Mouse (Mus musculus) layer of hippocampus, adult 9-10 months (tissue): ENCODE measurements around the gene Klhl7.
"Not testable (repeated sequence)": the region's sequence is repeated elsewhere in the genome, so short reads cannot be mapped to it uniquely, and the experiment has no call there.

Experiments
- DNase-seq: peaks from one replicate; pipeline ENCODE4 v3.0.0; 2022; ENCODE audit warnings: low spot score

Gene Klhl7

DNA sequence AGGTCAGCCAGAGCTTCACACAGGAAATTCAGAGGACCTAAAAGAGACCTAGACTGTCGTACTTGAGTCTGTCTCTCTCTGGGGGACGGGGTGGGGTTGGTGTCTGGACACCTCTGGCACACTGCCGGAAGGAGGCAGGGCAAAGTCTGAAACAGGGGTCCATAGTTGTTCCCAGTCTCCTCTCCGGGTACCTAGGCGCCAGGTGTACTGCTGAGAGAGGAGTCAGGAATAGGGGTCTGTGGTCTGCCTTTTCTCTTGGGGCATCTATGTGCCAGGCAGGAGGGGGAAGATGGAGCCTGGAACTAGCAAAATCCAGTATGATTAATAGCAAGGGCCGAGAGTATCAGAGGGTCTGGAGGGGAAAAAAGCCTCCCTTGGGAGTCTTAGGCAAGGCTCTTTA lies 5.0 kb upstream of the Klhl7 start:
- DNase-seq: no peak

DNA sequence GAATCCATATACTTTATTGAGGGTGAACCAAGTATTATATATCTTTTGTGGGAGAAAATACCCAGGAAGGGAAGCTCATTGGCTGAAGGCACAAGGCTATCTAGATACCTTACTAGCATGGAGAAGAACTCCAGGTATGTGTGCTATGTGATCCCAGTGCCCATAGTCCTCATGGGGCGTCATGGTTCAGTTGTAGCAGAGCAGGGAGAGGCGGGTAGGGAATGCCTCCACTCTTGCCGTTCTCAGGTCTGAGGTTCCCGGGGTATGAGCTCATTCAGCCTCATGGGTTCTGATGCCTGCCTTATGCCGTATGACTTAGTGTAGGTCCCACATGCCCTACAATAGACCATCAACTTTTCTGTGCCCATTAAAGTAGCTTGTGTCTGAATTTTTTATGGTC lies 4.5 kb upstream of the Klhl7 start:
- no peak for DNase-seq

DNA sequence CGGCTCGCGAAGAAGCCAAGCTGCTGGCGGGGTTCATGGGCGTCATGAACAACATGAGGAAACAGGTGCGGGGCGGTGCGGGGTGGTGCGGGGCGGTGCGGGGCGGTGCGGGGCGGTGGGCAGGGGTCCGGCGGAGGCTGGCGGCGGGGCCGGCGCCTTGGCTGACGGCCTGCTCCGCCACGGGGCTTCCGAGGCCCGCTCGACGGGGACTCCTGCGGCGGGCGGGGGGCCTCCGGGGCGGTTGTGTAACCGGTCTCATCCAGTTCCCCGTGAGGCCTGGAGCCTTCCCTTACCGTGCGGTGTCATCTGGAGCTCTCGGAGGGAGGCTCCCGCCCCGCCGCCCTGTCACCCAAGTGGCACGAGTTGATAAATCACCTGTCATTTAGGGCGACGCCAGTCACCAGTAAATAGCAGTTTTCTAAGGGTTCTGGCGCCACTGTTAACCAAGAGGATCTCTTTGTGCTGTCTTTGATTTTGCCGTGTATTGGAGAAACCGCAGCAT lies 456 bp downstream of the Klhl7 start:
- no peak for DNase-seq

DNA sequence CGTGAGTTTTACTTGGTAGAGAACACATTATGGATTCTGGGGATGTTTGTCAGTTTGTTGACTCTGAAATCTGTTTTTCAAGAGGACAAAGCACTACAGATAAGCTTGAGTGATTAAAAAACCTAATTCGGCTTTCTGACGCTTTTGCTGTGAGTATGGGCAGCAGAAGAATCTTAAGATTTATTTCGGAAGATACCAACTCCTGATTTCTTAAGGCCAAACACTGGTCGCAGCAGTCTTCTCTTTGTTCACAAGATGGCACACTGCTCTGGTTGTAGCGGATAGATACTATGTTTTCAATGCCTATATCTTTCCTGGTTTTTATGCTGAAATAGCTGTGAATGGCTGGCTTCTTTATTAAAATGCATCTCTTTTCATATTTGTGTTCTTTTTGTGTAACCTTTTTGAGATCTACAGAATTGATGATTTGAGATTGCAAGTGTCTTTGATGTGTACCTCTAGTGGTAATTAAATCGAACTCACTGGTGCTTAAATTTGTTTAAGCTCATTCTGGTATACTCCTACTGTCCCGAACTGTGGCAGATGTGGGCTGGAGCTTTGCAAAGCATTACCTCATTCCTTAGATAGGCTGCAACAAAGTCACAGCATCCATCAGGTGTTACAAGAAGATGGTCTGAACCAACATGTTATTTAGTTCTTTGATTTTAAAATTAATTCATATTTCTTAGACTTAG lies 1.2 kb downstream of the Klhl7 start:
- DNase-seq: no peak

DNA sequence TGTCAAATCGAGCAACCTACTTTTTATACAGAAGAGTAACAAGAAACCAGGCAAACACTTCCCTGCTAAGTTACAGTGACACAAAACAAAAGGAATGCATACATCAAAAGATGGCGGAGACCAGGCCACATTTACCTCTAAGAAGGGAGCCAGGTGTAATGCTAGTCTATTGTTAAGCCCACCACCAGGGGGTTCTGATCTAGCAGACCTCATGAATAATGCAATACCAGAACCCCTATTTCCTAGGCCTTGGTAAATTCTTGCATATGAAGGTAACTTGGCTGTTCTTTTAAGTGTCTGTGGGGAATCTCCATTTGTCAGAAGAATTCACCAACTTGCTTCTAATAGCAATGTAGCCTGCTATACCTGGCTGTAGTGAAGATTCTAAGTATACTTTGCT lies 2.8 kb downstream of the Klhl7 start:
- DNase-seq: not testable (repeated sequence)

- DNase-seq: no peak
Observed at GRCm38 (mm10) chr5:24103841-24104240, 3.4 kb downstream of the Klhl7 start.

GRCm38 (mm10) chr5:24107071-24107739 lies 6.8 kb downstream of the Klhl7 start:
- no peak for DNase-seq

DNA sequence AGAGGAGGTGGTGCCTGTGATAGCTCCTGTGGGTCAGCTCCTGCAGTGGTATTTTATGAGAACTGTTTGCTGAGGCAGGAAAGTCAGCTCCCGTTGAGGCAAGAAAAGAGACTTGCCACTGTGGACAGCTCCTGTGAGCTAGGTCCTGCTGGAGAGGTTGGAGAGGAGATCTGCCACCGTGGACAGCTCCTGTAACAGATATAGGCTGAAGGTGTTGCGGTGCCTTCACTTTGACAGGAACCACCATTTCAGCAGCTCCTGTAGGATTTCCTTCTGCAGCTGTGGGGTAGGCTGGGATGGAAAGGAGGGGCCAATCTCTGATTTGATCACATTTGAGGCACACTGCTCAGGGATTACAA lies 7.3 kb downstream of the Klhl7 start:
- no peak for DNase-seq

DNA sequence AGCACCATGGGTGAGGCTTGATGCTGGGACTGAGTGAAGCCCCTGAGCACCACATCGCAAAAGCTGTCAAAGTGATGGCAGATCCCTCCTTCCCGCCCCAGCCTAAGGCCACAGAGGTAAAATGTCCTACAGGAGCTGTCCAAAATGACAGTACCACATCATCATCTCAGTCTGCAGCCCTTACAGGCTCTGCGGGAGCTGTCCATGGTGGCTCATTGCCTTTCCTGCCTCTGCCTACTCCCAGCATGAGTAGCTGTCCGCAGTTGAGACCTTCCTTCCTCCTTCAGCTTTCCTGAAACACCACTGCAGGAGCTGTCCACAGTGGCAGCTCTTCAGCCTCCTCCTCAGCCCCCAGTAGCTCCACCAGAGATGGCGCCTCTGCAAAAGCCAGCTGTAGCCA lies 9.7 kb downstream of the Klhl7 start:
- no peak for DNase-seq

DNA sequence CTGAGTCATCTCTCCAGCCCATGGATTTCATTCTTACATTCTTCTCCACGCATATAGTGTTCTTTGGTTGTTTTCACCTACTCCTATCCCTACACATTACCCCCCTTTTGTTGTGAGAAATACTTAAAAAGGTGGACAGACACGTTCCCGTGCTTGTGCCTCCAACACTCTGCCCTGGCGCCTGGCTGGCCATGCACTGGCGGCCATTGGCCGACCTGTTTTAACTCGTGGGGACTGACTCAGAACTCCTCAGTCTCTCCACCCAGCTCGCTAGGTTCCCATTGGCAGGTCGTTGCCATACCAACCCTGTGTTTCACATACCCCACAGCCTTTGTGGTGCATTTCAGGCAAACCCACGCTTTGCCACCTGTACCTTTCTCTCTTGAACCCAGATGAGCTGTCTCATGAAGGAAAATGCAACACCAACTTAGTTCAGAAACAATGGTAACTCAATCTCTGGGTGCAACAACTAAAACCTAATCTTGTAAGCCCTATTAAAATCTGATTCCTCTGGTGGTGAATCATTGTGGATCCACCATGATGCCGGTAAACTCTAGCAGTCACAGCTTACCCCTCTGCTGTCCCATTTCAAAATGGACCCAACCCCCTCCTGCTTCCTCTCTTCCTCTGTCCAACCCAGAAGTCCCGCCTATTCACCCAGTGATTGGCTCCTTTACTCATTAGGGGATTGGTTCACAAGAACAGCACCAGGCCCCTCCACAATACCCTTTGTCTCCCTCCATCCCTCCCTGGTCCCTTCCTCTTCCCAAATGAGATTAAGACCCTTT lies 11.9 kb downstream of the Klhl7 start:
- no peak for DNase-seq

DNA sequence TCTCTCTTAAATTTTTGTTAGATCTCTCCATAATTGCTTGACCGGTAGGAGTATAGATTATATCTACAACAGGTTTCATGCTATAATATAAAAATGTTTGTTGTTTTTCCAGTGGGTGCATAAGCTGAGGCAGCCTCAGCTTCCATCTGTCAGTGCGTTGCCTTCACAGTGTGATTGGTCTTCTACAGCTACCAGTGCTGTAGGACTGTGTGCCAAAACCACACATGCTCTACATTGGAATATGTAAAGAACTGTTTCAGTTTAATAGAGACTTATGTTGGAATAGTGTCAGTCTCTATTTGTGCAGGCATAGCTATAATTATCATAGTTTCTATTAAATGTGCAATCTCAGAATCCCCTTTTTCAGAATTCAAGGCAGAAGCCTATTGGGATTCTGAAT lies 21.8 kb downstream of the Klhl7 start:
- no peak for DNase-seq

DNA sequence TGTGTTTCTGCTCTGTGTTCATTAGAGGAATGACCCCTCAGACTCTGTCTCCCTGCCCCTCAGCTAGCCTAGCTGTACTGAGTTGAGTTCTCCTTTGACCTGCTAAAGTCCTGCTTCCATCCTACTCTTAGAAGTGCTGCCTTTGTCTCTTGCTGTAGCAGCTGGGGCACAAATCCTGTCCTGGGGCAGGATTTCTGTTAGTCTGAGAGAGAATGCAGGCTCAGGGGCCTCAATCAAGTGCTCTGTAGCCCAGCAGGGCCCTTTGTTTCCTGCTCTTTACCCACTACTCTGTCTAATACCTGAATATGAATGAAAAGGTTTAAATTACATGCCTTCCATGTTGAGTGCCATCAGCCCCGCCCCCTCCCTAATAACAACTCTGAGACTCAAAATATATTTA lies 23.8 kb downstream of the Klhl7 start:
- no peak for DNase-seq

DNA sequence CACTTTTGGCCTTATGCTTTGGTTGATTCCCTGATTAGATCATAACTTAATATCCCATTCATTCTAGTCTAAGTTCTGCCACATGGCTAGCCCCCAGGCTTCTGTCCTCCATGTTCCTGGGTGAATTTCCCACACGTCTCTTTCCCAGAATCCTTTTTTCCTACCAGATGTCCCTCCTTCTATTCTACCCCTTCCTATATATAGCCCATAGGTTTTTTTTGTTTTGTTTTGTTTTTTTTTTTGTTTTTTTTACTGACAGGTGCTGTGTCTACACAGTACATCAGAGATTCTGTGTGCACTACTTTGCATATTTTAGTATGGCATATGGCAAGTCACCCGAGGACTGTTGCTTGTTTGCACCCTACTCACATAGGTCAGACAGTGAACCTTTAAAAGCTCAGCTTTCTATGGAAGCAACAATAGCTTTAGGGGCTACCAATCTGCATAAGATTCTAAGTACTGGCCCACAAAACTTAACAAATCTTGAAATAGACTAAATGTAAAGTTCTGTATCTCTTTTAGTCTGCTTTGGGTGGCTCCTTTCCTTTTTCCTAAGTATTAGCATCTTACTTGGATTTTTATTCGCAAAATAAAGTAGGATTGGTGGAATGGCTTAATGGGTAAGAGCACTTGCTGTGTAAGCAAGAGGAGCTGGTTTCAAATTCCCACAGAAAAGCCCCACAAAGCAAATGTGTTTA lies 24.3 kb downstream of the Klhl7 start:
- no peak for DNase-seq

DNA sequence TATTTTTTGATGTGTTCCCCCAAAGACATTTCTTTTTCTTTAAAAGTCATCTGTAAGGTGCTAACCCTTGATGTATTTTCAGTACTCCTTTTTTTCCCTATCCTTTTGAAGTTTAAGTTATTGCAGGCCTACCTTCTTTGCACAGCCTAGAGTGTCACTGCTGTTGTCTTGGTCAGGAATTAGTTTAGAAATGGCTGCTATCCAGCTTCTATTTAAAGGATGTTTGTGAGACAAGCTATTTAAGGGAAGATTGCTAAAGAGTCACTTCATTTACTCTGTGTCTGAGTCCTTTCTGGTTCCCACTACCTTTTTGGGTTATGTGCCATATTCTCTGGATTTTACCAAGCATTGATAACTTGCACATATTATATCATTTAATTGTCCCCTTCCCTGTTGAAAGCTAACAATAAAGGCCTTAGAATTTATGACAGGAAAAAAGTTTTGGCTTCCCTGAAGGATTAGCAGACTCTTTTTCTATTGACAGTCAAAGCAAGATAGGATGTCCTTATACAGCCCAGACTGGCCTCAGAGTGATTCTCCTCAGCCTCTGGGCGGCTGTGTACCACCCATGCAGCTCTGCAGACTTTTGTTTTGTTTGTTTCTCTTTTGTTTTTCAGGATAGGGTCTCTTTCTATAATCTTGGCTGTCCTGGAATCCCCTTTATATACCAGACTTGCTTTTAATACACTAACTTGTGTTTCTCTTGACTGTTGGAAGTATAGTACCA lies 25.7 kb downstream of the Klhl7 start:
- DNase-seq: peak; percentile 24

GRCm38 (mm10) chr5:24126967-24127366 lies 26.6 kb downstream of the Klhl7 start:
- DNase-seq: no peak

DNA sequence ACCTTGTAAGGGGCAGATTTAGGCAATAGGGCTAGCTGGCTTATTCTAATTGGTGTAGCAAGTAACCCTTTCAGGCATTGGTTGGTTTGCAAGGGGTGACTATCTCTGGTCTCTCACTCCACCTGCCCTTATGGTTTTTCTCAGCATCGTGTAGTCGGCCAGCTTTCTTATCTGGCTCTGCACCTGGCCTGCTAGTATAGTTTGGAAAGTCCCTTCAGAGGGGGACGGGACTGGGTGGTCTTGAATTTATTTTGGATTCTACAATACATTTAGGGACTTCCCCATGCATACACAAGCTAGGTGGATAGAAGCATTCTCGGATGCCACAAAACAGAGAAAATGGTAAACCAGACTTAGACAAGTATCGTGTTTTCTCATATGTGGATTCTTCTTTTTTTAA lies 46.6 kb downstream of the Klhl7 start:
- DNase-seq: no peak

GRCm38 (mm10) chr5:24152199-24152598 lies 51.8 kb downstream of the Klhl7 start:
- no peak for DNase-seq

- DNase-seq: no peak
Observed at GRCm38 (mm10) chr5:24156774-24157173, 56.4 kb downstream of the Klhl7 start.

GRCm38 (mm10) chr5:24164789-24165445 lies 64.5 kb downstream of the Klhl7 start, which contains the start of gene Nupl2:
Gene Nupl2, plus strand, starts transcription at chr5:24164963.
- peak; percentile 85 for DNase-seq

DNA sequence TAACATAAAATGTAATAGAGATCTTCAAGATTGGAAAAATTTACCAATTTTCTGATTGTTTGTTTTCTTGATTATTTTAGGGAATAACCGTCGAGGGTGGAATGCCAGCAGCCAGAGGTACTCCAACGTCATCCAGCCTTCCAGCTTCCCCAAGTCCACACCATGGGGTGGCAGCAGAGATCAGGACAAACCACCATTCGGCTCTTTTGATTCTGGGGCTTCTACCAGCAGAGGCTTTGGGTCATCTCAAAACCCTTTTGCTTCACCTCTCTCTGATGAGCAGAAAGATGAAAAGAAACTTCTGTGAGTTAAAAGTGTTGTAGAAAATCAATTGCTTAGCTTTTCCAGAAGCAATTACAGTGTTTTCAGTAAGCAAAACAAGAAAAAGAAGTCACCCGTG lies 66.9 kb downstream of the Klhl7 start:
- no peak for DNase-seq

DNA sequence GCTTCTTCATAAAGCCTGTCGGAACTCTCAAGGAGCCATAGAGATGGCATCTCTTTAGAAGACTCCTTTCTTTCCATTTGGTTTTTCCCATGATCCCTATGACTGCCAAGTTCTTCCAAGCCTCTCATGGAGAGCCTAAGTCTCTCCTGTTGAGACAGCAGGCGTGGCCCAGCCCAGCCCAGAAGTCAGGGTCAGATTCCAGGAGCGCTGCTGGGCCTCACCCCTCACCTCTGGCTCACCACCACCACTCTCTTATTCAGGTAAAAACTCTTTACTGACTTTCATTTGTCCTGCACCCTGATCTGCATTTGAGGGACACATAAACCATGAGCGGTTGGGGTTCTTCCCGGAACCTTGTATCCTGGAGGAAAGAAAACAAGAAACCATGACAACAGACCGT lies 69.5 kb downstream of the Klhl7 start:
- no peak for DNase-seq
